Mouse (Mus musculus) C2C12 (cell line): ENCODE measurements at regions not wholly inside any gene's neighbourhood (a gene's known extent, or its start where the extent isn't known, plus 50 kb on each side); places are given as distances from the start of the nearest gene placed in this dataset.

Experiments used
- CEBPB ChIP-seq: IDR thresholded peaks from one replicate; pipeline ENCODE4 v1.6.1; 2011; ENCODE audit warnings: low read depth, mild to moderate bottlenecking, control low read depth, moderate library complexity
- CTCF ChIP-seq: IDR thresholded peaks from one replicate; pipeline ENCODE4 v1.5.1; 2011; ENCODE audit not compliant: control insufficient read depth, insufficient read depth, insufficient read length
- FOSL1 ChIP-seq: IDR thresholded peaks from one replicate; pipeline ENCODE4 v1.8.0; 2011; ENCODE audit warnings: mild to moderate bottlenecking, low read length; ENCODE audit not compliant: poor library complexity, insufficient read depth, severe bottlenecking
- MYOG ChIP-seq: IDR thresholded peaks from one replicate; pipeline ENCODE4 v1.6.1; 2011; ENCODE audit not compliant: control insufficient read depth, insufficient read length; ENCODE audit errors: extremely low read depth
- USF1 ChIP-seq: IDR thresholded peaks from one replicate; pipeline ENCODE4 v1.6.1; 2011; ENCODE audit warnings: low read depth, mild to moderate bottlenecking, control low read depth, moderate library complexity

- TF ChIP-seq CTCF (no peak), CEBPB (no peak), MYOG (no peak), FOSL1 (no peak), USF1 (no peak)
Observed at GRCm38 (mm10) chr15:38589010-38589409, 1163.7 kb downstream of the 4930447A16Rik start.
